Mouse (Mus musculus) limb, embryonic 14.5 days (tissue): ENCODE data around the gene Wdr19. TPM values are rescaled to one million over a fixed set of nuclear protein-coding genes. Genes with fewer than 3 reads are reported as not detected.

ENCODE experiments used
- ATAC-seq: fragments of 200-750 bp; cut with Nextera tagmentation; 2 replicates; pipeline ENCODE4 v1.8.0; 2017; ENCODE audit warnings: low read depth, moderate number of reproducible peaks, moderate TSS enrichment; ENCODE audit not compliant: low FRiP score
- DNase-seq: peaks from one replicate; pipeline ENCODE4 v3.0.0-alpha.2; 2015; ENCODE audit warnings: low spot score
- H3K27ac ChIP-seq: fragments of 300-500 bp; sonication (generic); replicated peaks from 2 replicates; pipeline ENCODE4 v1.5.1; 2014; ENCODE audit warnings: low read depth, mild to moderate bottlenecking, low read length, moderate library complexity, mixed read lengths
- H3K27me3 ChIP-seq: fragments of 300-500 bp; sonication (generic); 2 replicates; pipeline ENCODE4 v1.6.1; 2014; ENCODE audit warnings: low read length, mixed read lengths; ENCODE audit not compliant: control insufficient read depth, insufficient read depth
- H3K36me3 ChIP-seq: fragments of 300-500 bp; sonication (generic); 2 replicates; pipeline ENCODE4 v1.6.1; 2014; ENCODE audit warnings: mild to moderate bottlenecking, low read length, moderate library complexity, mixed read lengths; ENCODE audit not compliant: control insufficient read depth, insufficient read depth
- H3K4me1 ChIP-seq: fragments of 300-500 bp; sonication (generic); 2 replicates; pipeline ENCODE4 v1.6.1; 2014; ENCODE audit warnings: antibody characterized with exemption, low read length, mixed read lengths; ENCODE audit not compliant: control insufficient read depth, insufficient read depth
- H3K4me2 ChIP-seq: fragments of 300-500 bp; sonication (generic); replicated peaks from 2 replicates; pipeline ENCODE4 v1.6.1; 2014; ENCODE audit warnings: low read depth, mild to moderate bottlenecking, low read length, moderate library complexity; ENCODE audit not compliant: severe bottlenecking
- H3K4me3 ChIP-seq: fragments of 300-500 bp; sonication (generic); replicated peaks from 2 replicates; pipeline ENCODE4 v1.5.1; 2014; ENCODE audit warnings: low read length
- H3K9ac ChIP-seq: fragments of 300-500 bp; sonication (generic); 2 replicates; pipeline ENCODE4 v1.6.1; 2014; ENCODE audit warnings: mild to moderate bottlenecking, low read depth, low read length, moderate library complexity; ENCODE audit not compliant: severe bottlenecking
- H3K9me3 ChIP-seq: fragments of 300-500 bp; sonication (generic); 2 replicates; pipeline ENCODE4 v1.6.1; 2016; ENCODE audit warnings: low read length; ENCODE audit not compliant: control insufficient read depth
- POLR2A ChIP-seq: fragments of 200-500 bp; IDR thresholded peaks from 2 replicates; pipeline ENCODE4 v1.8.0; 2012; ENCODE audit warnings: inconsistent platforms, mild to moderate bottlenecking, moderate library complexity, borderline replicate concordance; ENCODE audit not compliant: insufficient read depth, insufficient read length; ENCODE audit errors: extremely low read depth
- whole genome bisulfite sequencing: fragments of 180-500 bp; shearing (Covaris S2); extraction: QIAGEN DNeasy Blood & Tissue Kit; methylation state at CpG from one replicate; pipeline ENCODE4 v1.1.7; 2014; 5-methylcytosine and 5-hydroxymethylcytosine counted together
- polyA plus RNA-seq, 2 experiments: library from polyadenylated mRNA; depleted of rRNA in 1 of 2; stranded (reverse) in 1 of 2; unstranded in 1 of 2; fragments of >200 nt; fragmentation: Nextera tagmentation in 1 of 2; extraction: Ambion mirVana in 1 of 2; gene quantifications; 2 replicates each; pipeline versions ENCODE4 v1.2.1 to v1.2.3; 2012 to 2014

The Wdr19 gene
- polyA plus RNA-seq, 2 experiments = 8.4 to 12.4 TPM

DNA sequence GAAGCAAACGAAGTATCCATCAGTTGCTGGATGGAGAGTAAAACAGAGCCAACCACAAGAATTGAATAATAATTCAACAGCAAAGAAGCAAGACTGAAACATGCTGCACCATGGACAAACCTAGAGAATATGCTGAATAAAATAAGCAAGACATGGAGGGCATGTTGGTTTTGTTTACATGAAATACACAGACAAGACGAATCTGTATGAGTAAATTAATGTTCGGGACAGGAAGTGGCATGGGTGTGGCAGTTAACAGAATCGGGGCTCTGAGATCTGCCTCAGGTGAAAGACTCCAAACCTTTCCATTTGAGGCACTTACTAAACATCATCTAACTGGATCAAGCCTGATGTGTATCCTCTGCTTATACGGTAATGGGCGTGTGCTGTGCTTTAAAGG, 45.2 kb upstream of the Wdr19 start:
- Histone ChIP-seq H3K9ac (no peak overlapping the region), H3K4me3 (no peak overlapping the region), H3K27ac (no peak overlapping the region), H3K4me2 (no peak overlapping the region), H3K27me3 (no peaks in the 10 kb centered on the region), H3K36me3 (peaks cover 21% of the 10 kb centered on the region), H3K4me1 (no peaks in the 10 kb centered on the region), H3K9me3 (no peaks in the 10 kb centered on the region)
- no peak for DNase-seq
- WGBS = 86% methylated on average over 6 of the region's 6 CpGs
- ATAC-seq = no peak
- no peak for TF ChIP-seq POLR2A

DNA sequence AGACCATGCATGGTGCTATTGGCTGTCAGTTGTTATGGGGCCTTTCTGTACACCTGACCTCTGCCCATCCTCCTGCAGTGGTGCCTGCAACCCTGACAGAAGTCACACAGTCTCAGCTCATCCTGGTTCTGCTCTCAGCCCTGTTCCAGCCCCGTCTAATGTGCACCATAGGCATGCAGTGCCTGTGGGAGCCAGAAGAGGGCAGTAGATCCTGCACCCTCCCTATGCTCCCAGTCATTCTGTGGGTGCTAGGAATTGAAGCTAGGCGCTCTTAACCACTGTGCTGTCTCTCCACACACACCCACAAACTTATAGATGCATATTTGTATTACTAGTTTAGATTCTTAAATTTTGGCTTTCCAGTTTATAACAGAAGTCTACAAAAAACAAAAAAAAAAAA, 42.6 kb upstream of the Wdr19 start:
- DNase-seq (no peak), ATAC-seq (no peak)
- 60% methylated on average over 2 of the region's 2 CpGs for WGBS
- peaks cover 13% of the 10 kb centered on the region; the same call in 1 of the 2 replicates for H3K36me3 ChIP-seq
- H3K9me3 ChIP-seq = no peaks in the 10 kb centered on the region
- no peak overlapping the region for H3K4me3 ChIP-seq
- H3K9ac ChIP-seq = no peak overlapping the region
- no peak overlapping the region for H3K4me2 ChIP-seq
- no peak overlapping the region for H3K27ac ChIP-seq
- H3K27me3 ChIP-seq = no peaks in the 10 kb centered on the region
- TF ChIP-seq POLR2A = no peak
- H3K4me1 ChIP-seq = no peaks in the 10 kb centered on the region

DNA sequence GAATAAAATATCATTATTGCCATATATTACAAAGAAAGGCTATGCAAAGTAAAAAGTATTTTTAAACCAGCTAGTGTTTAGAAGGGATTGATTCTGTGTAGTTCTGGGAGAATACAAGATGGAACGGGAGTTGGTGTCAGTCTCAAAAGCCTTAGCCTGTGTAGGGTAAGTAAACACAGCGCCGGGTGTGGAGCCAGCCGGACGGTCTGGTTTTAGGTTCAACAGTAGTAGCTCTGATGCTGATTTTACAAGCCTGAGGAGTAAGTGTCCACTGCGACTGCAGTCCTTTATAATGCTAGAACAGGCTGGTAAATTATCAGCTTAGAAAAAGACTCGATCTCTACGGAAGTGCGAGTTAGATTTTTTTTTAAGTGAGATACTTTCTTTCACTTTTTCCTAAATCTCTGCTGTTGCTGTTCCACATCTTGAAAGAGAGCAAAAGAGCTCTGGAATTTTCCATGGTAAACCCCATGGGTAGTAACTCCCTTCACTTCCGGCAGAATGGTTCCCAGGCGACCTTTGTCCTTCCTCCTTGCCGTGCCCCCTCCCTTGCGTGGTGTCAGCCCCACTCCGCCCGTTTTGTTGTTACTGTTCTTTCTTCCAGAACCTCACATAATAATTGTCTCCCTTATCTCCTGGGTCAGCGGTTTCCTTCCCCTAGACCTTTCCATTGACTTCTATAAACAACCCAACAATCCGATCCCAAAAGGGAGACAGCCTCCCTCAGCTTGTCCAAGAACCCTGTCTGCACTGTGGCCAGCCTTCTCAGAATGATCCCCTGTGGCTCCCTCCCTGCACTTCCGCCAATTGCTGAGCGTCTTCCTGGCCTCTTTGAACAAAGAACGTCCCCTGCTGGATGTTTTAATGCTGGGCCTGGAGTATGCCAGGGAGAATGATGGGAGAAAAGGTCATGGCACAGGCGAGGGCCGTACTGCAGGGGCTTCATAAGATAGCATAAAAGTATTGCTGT, 41.8 kb upstream of the Wdr19 start:
- Histone ChIP-seq H3K27ac (no peak overlapping the region), H3K4me1 (no peaks in the 10 kb centered on the region), H3K27me3 (no peaks in the 10 kb centered on the region), H3K9ac (no peak overlapping the region), H3K36me3 (peaks cover 11% of the 10 kb centered on the region; the same call in 1 of the 2 replicates), H3K4me3 (no peak overlapping the region), H3K4me2 (no peak overlapping the region), H3K9me3 (no peaks in the 10 kb centered on the region)
- WGBS = 71% methylated on average over 22 of the region's 22 CpGs
- TF ChIP-seq POLR2A = no peak
- DNase-seq (no peak), ATAC-seq (no peak)

DNA sequence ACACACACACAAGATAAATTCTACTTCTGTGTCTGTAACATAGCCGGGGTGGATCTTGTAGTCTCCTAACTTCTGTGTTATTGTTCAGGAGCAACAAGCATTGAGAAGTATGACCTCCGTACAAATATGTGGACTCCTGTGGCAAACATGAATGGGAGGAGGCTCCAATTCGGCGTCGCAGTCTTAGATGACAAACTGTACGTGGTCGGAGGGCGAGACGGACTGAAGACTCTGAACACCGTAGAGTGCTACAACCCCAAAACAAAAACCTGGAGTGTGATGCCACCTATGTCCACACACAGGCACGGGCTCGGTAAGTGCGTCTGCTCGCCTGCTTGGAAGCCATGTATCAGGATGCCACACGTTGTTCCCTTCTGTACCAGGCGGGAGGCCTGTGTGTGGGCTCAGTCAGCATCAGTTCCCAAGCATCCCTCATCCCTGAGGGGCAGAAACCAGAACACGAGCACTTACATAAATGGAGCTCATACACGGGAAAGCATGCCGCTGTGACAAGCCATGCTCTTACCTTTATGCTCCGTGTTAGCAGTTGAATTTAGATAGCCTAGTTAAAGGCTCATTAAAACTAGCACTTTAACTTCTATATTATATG, 40.7 kb upstream of the Wdr19 start:
- Histone ChIP-seq H3K9ac (no peak overlapping the region), H3K27me3 (no peaks in the 10 kb centered on the region), H3K36me3 (peaks cover 7% of the 10 kb centered on the region; the same call in 1 of the 2 replicates), H3K9me3 (no peaks in the 10 kb centered on the region), H3K4me1 (no peaks in the 10 kb centered on the region), H3K4me3 (no peak overlapping the region), H3K27ac (no peak overlapping the region), H3K4me2 (no peak overlapping the region)
- no peak for TF ChIP-seq POLR2A
- WGBS = 86% methylated on average over 20 of the region's 20 CpGs
- DNase-seq (no peak), ATAC-seq (no peak)

DNA sequence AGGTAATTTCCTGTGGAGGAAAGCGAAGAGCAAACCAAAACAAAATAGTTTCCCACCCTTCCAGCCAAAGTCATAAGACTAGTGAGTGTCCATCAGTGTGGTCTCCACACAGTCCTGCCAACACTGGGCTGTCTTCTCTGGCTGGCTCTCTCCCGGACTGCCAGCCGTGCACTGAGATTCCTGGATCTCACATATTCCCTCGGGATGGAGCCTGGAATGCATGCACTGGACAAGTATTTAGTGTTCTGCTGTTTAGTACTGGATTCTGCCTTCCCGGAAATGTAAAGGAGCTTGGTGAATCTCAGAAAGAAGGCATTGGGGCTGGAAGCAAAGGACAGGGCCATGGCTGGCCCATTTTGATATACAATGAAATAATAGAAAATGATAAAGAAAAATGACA, 36.5 kb upstream of the Wdr19 start:
- no peaks in the 10 kb centered on the region for H3K9me3 ChIP-seq

More for the DNA sequence above, 36.5 kb upstream of the Wdr19 start:
- Histone ChIP-seq H3K36me3 (peaks cover 13% of the 10 kb centered on the region), H3K4me1 (no peaks in the 10 kb centered on the region), H3K4me3 (no peak overlapping the region), H3K27me3 (no peaks in the 10 kb centered on the region), H3K27ac (no peak overlapping the region), H3K4me2 (no peak overlapping the region), H3K9ac (no peak overlapping the region)
- WGBS = 75% methylated on average over 5 of the region's 5 CpGs
- ATAC-seq = no peak
- no peak for DNase-seq
- TF ChIP-seq POLR2A = no peak
